Mouse (Mus musculus): Measurements from ENCODE around the gene Kat5. TPM values are rescaled to one million over a fixed set of nuclear protein-coding genes. Genes with fewer than 3 reads are reported as not detected.
A peak's percentile ranks its signal among the peaks of the same experiment; 100 is the strongest.

Gene Kat5
- polyA plus RNA-seq, 1 experiment, result 67.4 TPM

GRCm38 (mm10) chr19:5621884-5622283, 11.8 kb upstream of the Kat5 start:
- H3K4me3 ChIP-seq (ENCODE audit: insufficient read depth, low read depth, low read length), result no peak overlapping the region
- no peak overlapping the region for H3K27ac ChIP-seq (ENCODE audit: insufficient read depth, low read depth, low read length)
- no peaks in the 10 kb centered on the region for H3K4me1 ChIP-seq (ENCODE audit: control insufficient read depth, insufficient read depth, low read length)
- no peak for TF ChIP-seq CTCF (conservative IDR thresholded peaks at IDR 0.05; ENCODE audit: insufficient read depth, insufficient read length, low read depth, low read length)
- no peak for TF ChIP-seq POLR2A (IDR thresholded peaks at IDR 0.05; ENCODE audit: low read depth, low read length)
- no peak for DNase-seq
- no peaks in the 10 kb centered on the region for H3K36me3 ChIP-seq (ENCODE audit: control insufficient read depth, insufficient read depth, low read length)
- H3K27me3 ChIP-seq (replicated peaks; ENCODE audit: control insufficient read depth, insufficient read depth, low read length), result no peaks in the 10 kb centered on the region
- WGBS, result 66% methylated on average over 5 of the region's 5 CpGs

- no peak for TF ChIP-seq POLR2A (IDR thresholded peaks at IDR 0.05; ENCODE audit: low read depth, low read length)
- no peak for TF ChIP-seq CTCF (conservative IDR thresholded peaks at IDR 0.05; ENCODE audit: insufficient read depth, insufficient read length, low read depth, low read length)
- Histone ChIP-seq H3K4me3 (ENCODE audit: insufficient read depth, low read depth, low read length) (no peak overlapping the region), H3K27me3 (replicated peaks; ENCODE audit: control insufficient read depth, insufficient read depth, low read length) (no peaks in the 10 kb centered on the region), H3K36me3 (ENCODE audit: control insufficient read depth, insufficient read depth, low read length) (no peaks in the 10 kb centered on the region), H3K4me1 (ENCODE audit: control insufficient read depth, insufficient read depth, low read length) (no peaks in the 10 kb centered on the region), H3K27ac (ENCODE audit: insufficient read depth, low read depth, low read length) (no peak overlapping the region)
- 81% methylated on average over 4 of the region's 4 CpGs for WGBS
- no peak for DNase-seq
These were observed 10.0 kb upstream of the Kat5 start for GRCm38 (mm10) chr19:5620007-5620406.

GRCm38 (mm10) chr19:5614953-5615352, 4.9 kb upstream of the Kat5 start:
- TF ChIP-seq CTCF (conservative IDR thresholded peaks at IDR 0.05; ENCODE audit: insufficient read depth, insufficient read length, low read depth, low read length) (no peak), POLR2A (IDR thresholded peaks at IDR 0.05; ENCODE audit: low read depth, low read length) (no peak)
- Histone ChIP-seq H3K4me1 (ENCODE audit: control insufficient read depth, insufficient read depth, low read length) (peaks cover 4% of the 10 kb centered on the region; the same call in 1 of the 2 replicates), H3K4me3 (ENCODE audit: insufficient read depth, low read depth, low read length) (no peak overlapping the region), H3K27me3 (replicated peaks; ENCODE audit: control insufficient read depth, insufficient read depth, low read length) (no peaks in the 10 kb centered on the region), H3K27ac (ENCODE audit: insufficient read depth, low read depth, low read length) (no peak overlapping the region), H3K36me3 (ENCODE audit: control insufficient read depth, insufficient read depth, low read length) (no peaks in the 10 kb centered on the region)
- DNase-seq, result no peak
- 67% methylated on average over 2 of the region's 2 CpGs for WGBS

GRCm38 (mm10) chr19:5612762-5613411, 2.9 kb upstream of the Kat5 start:
- Histone ChIP-seq H3K27me3 (replicated peaks; ENCODE audit: control insufficient read depth, insufficient read depth, low read length) (no peaks in the 10 kb centered on the region), H3K36me3 (ENCODE audit: control insufficient read depth, insufficient read depth, low read length) (no peaks in the 10 kb centered on the region), H3K27ac (ENCODE audit: insufficient read depth, low read depth, low read length) (no peak overlapping the region), H3K4me3 (ENCODE audit: insufficient read depth, low read depth, low read length) (no peak overlapping the region), H3K4me1 (ENCODE audit: control insufficient read depth, insufficient read depth, low read length) (peaks cover 6% of the 10 kb centered on the region; the same call in 1 of the 2 replicates)
- TF ChIP-seq CTCF (conservative IDR thresholded peaks at IDR 0.05; ENCODE audit: insufficient read depth, insufficient read length, low read depth, low read length) (no peak), POLR2A (IDR thresholded peaks at IDR 0.05; ENCODE audit: low read depth, low read length) (no peak)
- WGBS, result 81% methylated on average over 3 of the region's 3 CpGs
- DNase-seq, result no peak

GRCm38 (mm10) chr19:5611973-5612372, 1.9 kb upstream of the Kat5 start:
- H3K4me1 ChIP-seq (ENCODE audit: control insufficient read depth, insufficient read depth, low read length), result peaks cover 6% of the 10 kb centered on the region; the same call in 1 of the 2 replicates
- DNase-seq, result no peak
- no peaks in the 10 kb centered on the region for H3K36me3 ChIP-seq (ENCODE audit: control insufficient read depth, insufficient read depth, low read length)
- H3K27me3 ChIP-seq (replicated peaks; ENCODE audit: control insufficient read depth, insufficient read depth, low read length), result no peaks in the 10 kb centered on the region
- no peak overlapping the region for H3K4me3 ChIP-seq (ENCODE audit: insufficient read depth, low read depth, low read length)
- no peak overlapping the region for H3K27ac ChIP-seq (ENCODE audit: insufficient read depth, low read depth, low read length)
- TF ChIP-seq CTCF (conservative IDR thresholded peaks at IDR 0.05; ENCODE audit: insufficient read depth, insufficient read length, low read depth, low read length) (no peak), POLR2A (IDR thresholded peaks at IDR 0.05; ENCODE audit: low read depth, low read length) (no peak)
- 93% methylated on average over 1 of the region's 1 CpGs for WGBS

- 41% methylated on average over 10 of the region's 10 CpGs for WGBS
- no peak for DNase-seq
- TF ChIP-seq CTCF (conservative IDR thresholded peaks at IDR 0.05; ENCODE audit: insufficient read depth, insufficient read length, low read depth, low read length), result no peak
- TF ChIP-seq POLR2A (IDR thresholded peaks at IDR 0.05; ENCODE audit: low read depth, low read length), result no peak
- Histone ChIP-seq H3K27me3 (replicated peaks; ENCODE audit: control insufficient read depth, insufficient read depth, low read length) (no peaks in the 10 kb centered on the region), H3K4me3 (ENCODE audit: insufficient read depth, low read depth, low read length) (peak overlapping the region; percentile 57), H3K36me3 (ENCODE audit: control insufficient read depth, insufficient read depth, low read length) (no peaks in the 10 kb centered on the region), H3K27ac (ENCODE audit: insufficient read depth, low read depth, low read length) (peak overlapping the region; percentile 41; the same call in 1 of the 2 replicates), H3K4me1 (ENCODE audit: control insufficient read depth, insufficient read depth, low read length) (peaks cover 6% of the 10 kb centered on the region; the same call in 1 of the 2 replicates)
These were observed 878 bp downstream of the Kat5 start for GRCm38 (mm10) chr19:5609171-5609546.

- no peak for TF ChIP-seq CTCF (conservative IDR thresholded peaks at IDR 0.05; ENCODE audit: insufficient read depth, insufficient read length, low read depth, low read length)
- no peak for TF ChIP-seq POLR2A (IDR thresholded peaks at IDR 0.05; ENCODE audit: low read depth, low read length)
- no peaks in the 10 kb centered on the region for H3K36me3 ChIP-seq (ENCODE audit: control insufficient read depth, insufficient read depth, low read length)
- DNase-seq, result no peak
- H3K4me1 ChIP-seq (ENCODE audit: control insufficient read depth, insufficient read depth, low read length), result peaks cover 6% of the 10 kb centered on the region; the same call in 1 of the 2 replicates
- 94% methylated on average over 13 of the region's 13 CpGs for whole genome bisulfite sequencing
- H3K4me3 ChIP-seq (ENCODE audit: insufficient read depth, low read depth, low read length), result no peak overlapping the region
- H3K27me3 ChIP-seq (replicated peaks; ENCODE audit: control insufficient read depth, insufficient read depth, low read length), result no peaks in the 10 kb centered on the region
- no peak overlapping the region for H3K27ac ChIP-seq (ENCODE audit: insufficient read depth, low read depth, low read length)
These were observed 1.3 kb downstream of the Kat5 start for GRCm38 (mm10) chr19:5608707-5609106.
